Mouse (Mus musculus) embryonic fibroblast, embryonic 13.5 days (primary cell): ENCODE measurements around the gene Rspry1.

Experiments used
- CTCF ChIP-seq: IDR thresholded peaks from 2 replicates; pipeline ENCODE4 v1.5.1; 2011; ENCODE audit warnings: mild to moderate bottlenecking, control low read depth, low read length, moderate library complexity, borderline replicate concordance; ENCODE audit not compliant: insufficient read depth
- POLR2A ChIP-seq: IDR thresholded peaks from 2 replicates; pipeline ENCODE4 v1.6.1; 2011; ENCODE audit warnings: low read depth, mild to moderate bottlenecking, control low read depth, low read length, moderate library complexity

GRCm38 (mm10) chr8:94695341-94695993 lies 93.7 kb downstream of the Rspry1 start:
- TF ChIP-seq POLR2A (no peak), CTCF (no peak)
